Mouse (Mus musculus) right cerebral cortex, adult 2 months (tissue): ENCODE results near the gene Ttc32.

Experiments used
- DNase-seq, 2 experiments: peaks; one replicate each; pipeline ENCODE4 v3.0.0; 2021 to 2022; ENCODE audit warnings: low spot score in 2 of 2

The Ttc32 gene

DNA sequence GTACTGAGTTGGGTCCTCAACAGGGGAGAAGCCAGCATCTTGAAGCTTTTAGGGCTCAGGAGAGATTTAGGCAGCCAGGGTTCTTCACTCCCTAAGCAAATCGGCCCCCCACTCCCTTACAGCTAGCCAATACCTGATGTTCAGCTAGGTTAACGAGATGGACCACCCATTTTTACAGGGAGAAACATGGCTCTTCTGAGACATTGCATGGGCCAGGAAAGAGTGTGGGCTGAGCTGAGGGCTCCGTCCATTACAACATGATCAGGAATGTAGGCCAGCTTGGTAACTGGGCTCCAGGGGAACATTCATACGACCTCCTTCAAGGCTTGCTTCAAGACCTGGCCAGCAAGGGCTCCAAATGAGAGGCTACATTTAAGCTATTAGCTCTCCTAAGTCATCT, 16.9 kb downstream of the Ttc32 start:
- no peak for DNase-seq

GRCm38 (mm10) chr12:9048090-9048489, 18.3 kb downstream of the Ttc32 start:
- no peak for DNase-seq

DNA sequence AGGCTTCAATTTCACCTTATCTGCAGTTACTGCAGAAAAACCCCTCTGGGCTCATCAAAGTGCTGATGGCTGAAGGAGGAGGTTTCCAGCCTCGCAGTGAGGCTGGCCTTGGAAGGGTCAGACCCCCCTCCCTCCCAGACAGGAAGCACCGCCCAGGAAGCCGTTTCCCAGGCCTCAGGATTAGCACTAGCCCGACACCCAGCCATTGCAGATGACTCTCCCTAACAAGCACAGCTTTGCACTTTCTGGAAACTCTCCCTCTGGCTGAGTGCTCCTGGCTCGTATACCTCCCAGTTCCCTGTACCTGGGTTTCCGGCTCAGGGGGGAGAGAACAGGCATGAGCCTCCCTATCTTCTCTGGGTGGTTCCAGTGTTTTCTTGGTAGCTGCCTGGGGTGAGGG, 21.0 kb downstream of the Ttc32 start:
- DNase-seq, result no peak

- peak; percentile 87 for DNase-seq
These were observed 22.5 kb downstream of the Ttc32 start for GRCm38 (mm10) chr12:9052075-9052829.

GRCm38 (mm10) chr12:9053345-9053744, 23.5 kb downstream of the Ttc32 start:
- no peak for DNase-seq

DNA sequence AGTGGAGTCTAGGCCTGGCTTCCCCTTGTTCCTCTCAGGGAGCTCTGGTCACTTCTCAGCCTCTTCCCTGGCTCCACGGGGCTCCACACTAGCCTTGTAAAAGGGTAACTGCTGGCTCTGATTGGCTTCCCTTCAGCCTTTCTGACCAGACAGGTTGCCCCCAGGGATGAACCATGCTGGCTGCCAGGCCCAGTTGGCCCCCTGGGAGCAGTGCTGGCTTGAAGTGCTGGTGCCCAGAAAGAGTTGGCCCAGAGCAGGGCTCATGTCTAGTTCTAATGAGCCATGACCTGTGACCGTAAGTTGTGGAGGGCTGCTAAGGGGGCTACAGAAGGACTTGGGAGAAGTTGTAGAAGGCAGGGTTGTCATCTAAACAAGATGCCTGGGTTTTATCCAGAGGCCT, 24.2 kb downstream of the Ttc32 start:
- no peak for DNase-seq

GRCm38 (mm10) chr12:9055269-9055668, 25.5 kb downstream of the Ttc32 start:
- DNase-seq, result no peak

- no peak for DNase-seq
These were observed 29.7 kb downstream of the Ttc32 start for GRCm38 (mm10) chr12:9059502-9059901.

- DNase-seq, result no peak
These were observed 30.2 kb downstream of the Ttc32 start for GRCm38 (mm10) chr12:9059965-9060364.

GRCm38 (mm10) chr12:9063611-9064010, 33.8 kb downstream of the Ttc32 start:
- no peak for DNase-seq

- no peak for DNase-seq
These were observed 41.3 kb downstream of the Ttc32 start for GRCm38 (mm10) chr12:9071058-9071457.

DNA sequence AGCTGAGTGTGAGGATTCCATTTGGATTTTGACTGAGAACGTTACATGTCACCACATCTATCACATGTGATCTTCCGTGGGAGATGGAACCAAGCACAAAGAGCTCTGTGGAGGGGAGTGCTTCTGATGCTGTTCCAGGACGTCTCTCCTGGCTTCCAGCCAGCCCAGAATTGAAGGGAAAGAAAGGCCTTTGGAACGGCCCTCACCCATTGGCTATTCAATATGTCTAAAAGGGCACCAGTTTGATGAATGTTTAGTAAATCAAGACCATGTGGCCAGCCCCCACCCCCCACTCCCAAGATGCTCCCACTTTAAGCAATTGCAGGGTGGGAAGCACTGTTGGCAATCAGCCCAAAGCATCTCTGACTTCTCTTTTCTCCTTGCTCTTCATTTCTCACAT, 41.7 kb downstream of the Ttc32 start:
- no peak for DNase-seq

GRCm38 (mm10) chr12:9077554-9078125, 47.8 kb downstream of the Ttc32 start:
- DNase-seq, result peak in 1 of 2 experiments; percentile 1

- DNase-seq, result no peak
These were observed 60.4 kb downstream of the Ttc32 start for GRCm38 (mm10) chr12:9090226-9090625.
